Mouse (Mus musculus) MEL (cell line): ENCODE data around the gene Cyp2a5. TPM values are rescaled to one million over a fixed set of nuclear protein-coding genes. Genes with fewer than 3 reads are reported as not detected.
"Not testable (repeated sequence)": the region's sequence is repeated elsewhere in the genome, so short reads cannot be mapped to it uniquely, and the experiment has no call there.

Source experiments
- DNase-seq: peaks from one replicate; pipeline ENCODE4 v3.0.0; 2011; ENCODE audit warnings: low read depth, low spot score
- H3K27ac ChIP-seq: 2 replicates; pipeline ENCODE4 v1.5.1; 2012; ENCODE audit warnings: low read depth, mild to moderate bottlenecking, control low read depth, low read length, moderate library complexity; ENCODE audit not compliant: control insufficient read depth
- H3K27me3 ChIP-seq, 2 experiments: fragments of 150-350 bp in 1 of 2; sonication (generic) in 1 of 2; 2 replicates each; pipeline ENCODE4 v1.6.1; 2012; ENCODE audit warnings: low read length in 2 of 2, mild to moderate bottlenecking in 2 of 2, improper control_type of control experiment in 1 of 2, moderate library complexity in 1 of 2; ENCODE audit not compliant: insufficient read depth in 2 of 2, control insufficient read depth in 1 of 2
- H3K36me3 ChIP-seq, 2 experiments: 2 replicates each; pipeline ENCODE4 v1.6.1; 2012 to 2014; ENCODE audit warnings: low read length in 2 of 2, improper control_type of control experiment in 1 of 2, inconsistent platforms in 1 of 2, mild to moderate bottlenecking in 1 of 2; ENCODE audit not compliant: insufficient read depth in 2 of 2, control insufficient read depth in 1 of 2
- H3K4me1 ChIP-seq, 2 experiments: fragments of 150-350 bp in 1 of 2; sonication (generic) in 1 of 2; 2 replicates each; pipeline ENCODE4 v1.6.1; 2012; ENCODE audit warnings: low read length in 2 of 2, improper control_type of control experiment in 1 of 2, mild to moderate bottlenecking in 1 of 2; ENCODE audit not compliant: insufficient read depth in 2 of 2, control insufficient read depth in 1 of 2
- H3K4me3 ChIP-seq, 2 experiments: fragments of 150-350 bp in 1 of 2; sonication (generic) in 1 of 2; 2 replicates each; pipeline ENCODE4 v1.5.1; 2012; ENCODE audit warnings: low read depth in 2 of 2, low read length in 2 of 2, mild to moderate bottlenecking in 2 of 2, moderate library complexity in 2 of 2, control low read depth in 1 of 2, improper control_type of control experiment in 1 of 2; ENCODE audit not compliant: control insufficient read depth in 1 of 2, insufficient read depth in 1 of 2
- H3K79me2 ChIP-seq: 2 replicates; pipeline ENCODE4 v1.6.1; 2012; ENCODE audit warnings: mild to moderate bottlenecking, low read length, moderate library complexity; ENCODE audit not compliant: control insufficient read depth, poor library complexity, insufficient read depth
- H3K9ac ChIP-seq: 2 replicates; pipeline ENCODE4 v1.6.1; 2012; ENCODE audit warnings: low read depth, mild to moderate bottlenecking, control low read depth, low read length, moderate library complexity; ENCODE audit not compliant: control insufficient read depth, poor library complexity, severe bottlenecking
- H3K9me3 ChIP-seq: fragments of 150-350 bp; sonication (generic); replicated peaks from 2 replicates; pipeline ENCODE4 v1.6.1; 2012; ENCODE audit warnings: mild to moderate bottlenecking, low read length, improper control_type of control experiment, moderate library complexity; ENCODE audit not compliant: insufficient read depth
- CHD1 ChIP-seq: IDR thresholded peaks from 2 replicates; pipeline ENCODE4 v1.6.1; 2012; ENCODE audit warnings: low read depth, mild to moderate bottlenecking, inconsistent platforms, low read length, improper control_type of control experiment
- JUND ChIP-seq: IDR thresholded peaks from 2 replicates; pipeline ENCODE4 v1.6.1; 2011; ENCODE audit warnings: low read depth, mild to moderate bottlenecking, improper control_type of control experiment, low read length
- MEF2A ChIP-seq: IDR thresholded peaks from 2 replicates; pipeline ENCODE4 v1.6.1; 2014; ENCODE audit warnings: low read depth, mild to moderate bottlenecking, inconsistent platforms, low read length, improper control_type of control experiment; ENCODE audit not compliant: poor library complexity, insufficient replicate concordance, severe bottlenecking; ENCODE audit errors: extremely low read depth
- MYB ChIP-seq: IDR thresholded peaks from 2 replicates; pipeline ENCODE4 v1.6.1; 2011; ENCODE audit warnings: mild to moderate bottlenecking, low read depth, low read length, improper control_type of control experiment
- SIN3A ChIP-seq: IDR thresholded peaks from 2 replicates; pipeline ENCODE4 v1.6.1; 2012; ENCODE audit warnings: low read length, improper control_type of control experiment, inconsistent platforms
- TBP ChIP-seq: IDR thresholded peaks from 2 replicates; pipeline ENCODE4 v1.8.0; 2011; ENCODE audit warnings: low read depth, low read length, improper control_type of control experiment
- TCF12 ChIP-seq: IDR thresholded peaks from 2 replicates; pipeline ENCODE4 v1.6.1; 2014; ENCODE audit warnings: low read depth, mild to moderate bottlenecking, inconsistent platforms, low read length, improper control_type of control experiment, moderate library complexity
- UBTF ChIP-seq: IDR thresholded peaks from 2 replicates; pipeline ENCODE4 v1.6.1; 2012; ENCODE audit warnings: low read depth, mild to moderate bottlenecking, inconsistent platforms, low read length, improper control_type of control experiment, moderate library complexity, borderline replicate concordance; ENCODE audit not compliant: insufficient read depth
- ZC3H11A ChIP-seq: IDR thresholded peaks from 2 replicates; pipeline ENCODE4 v1.6.1; 2012; ENCODE audit warnings: low read depth, mild to moderate bottlenecking, inconsistent platforms, low read length, improper control_type of control experiment
- polyA plus RNA-seq, 2 experiments: library from polyadenylated mRNA; stranded (reverse) in 1 of 2; unstranded in 1 of 2; fragments of >175 nt in 1 of 2; fragments of >200 nt in 1 of 2; gene quantifications; 2 replicates each; pipeline versions ENCODE4 v1.2.1 to v1.2.4; 2012; ENCODE audit warnings: low replicate concordance in 2 of 2, low read depth in 1 of 2; ENCODE audit not compliant: insufficient read length in 2 of 2, insufficient read depth in 1 of 2, missing spikeins in 1 of 2
- total RNA-seq: library from RNA; depleted of rRNA; stranded (reverse); fragments of 300-350 nt; gene quantifications from 2 replicates; pipeline ENCODE4 v1.2.3, GENCODE M21; 2012

The Cyp2a5 gene
- total and polyA plus RNA-seq, 3 experiments, result not detected

- H3K9me3 ChIP-seq, result no peaks in the 10 kb centered on the region
- no peak for TF ChIP-seq JUND
- TF ChIP-seq CHD1, result no peak
- TF ChIP-seq, all 39 proteins: peak for 0
- Histone ChIP-seq H3K27ac (no peak overlapping the region), H3K4me3 (no peak overlapping the region), H3K27me3 (no peaks in the 10 kb centered on the region), H3K79me2 (no peaks in the 10 kb centered on the region), H3K9ac (no peak overlapping the region), H3K36me3 (no peaks in the 10 kb centered on the region), H3K4me1 (no peaks in the 10 kb centered on the region)
- peak; percentile 6 for DNase-seq
Observed at GRCm38 (mm10) chr7:26800104-26800503, 35.0 kb upstream of the Cyp2a5 start.

- H3K36me3 ChIP-seq, result no peaks in the 10 kb centered on the region
- no peak for DNase-seq
- H3K27ac ChIP-seq, result no peak overlapping the region
- TF ChIP-seq UBTF (no peak), SIN3A (no peak), TBP (no peak)
- no peak overlapping the region for H3K4me3 ChIP-seq
- H3K4me1 ChIP-seq, result no peaks in the 10 kb centered on the region
- no peaks in the 10 kb centered on the region for H3K79me2 ChIP-seq
- no peak overlapping the region for H3K9ac ChIP-seq
- no peaks in the 10 kb centered on the region for H3K9me3 ChIP-seq
- H3K27me3 ChIP-seq, result no peaks in the 10 kb centered on the region
Observed at GRCm38 (mm10) chr7:26800996-26801395, 34.1 kb upstream of the Cyp2a5 start.

- Histone ChIP-seq H3K36me3 (no peaks in the 10 kb centered on the region), H3K79me2 (no peaks in the 10 kb centered on the region), H3K9me3 (no peaks in the 10 kb centered on the region), H3K4me1 (no peaks in the 10 kb centered on the region), H3K27ac (no peak within 1 kb of the TSS), H3K27me3 (no peaks in the 10 kb centered on the region), H3K9ac (no peak within 1 kb of the TSS), H3K4me3 (no peak within 1 kb of the TSS)
- no peak for TF ChIP-seq TCF12
- no peak for TF ChIP-seq ZC3H11A
- TF ChIP-seq MYB, result no peak
- TF ChIP-seq MEF2A, result no peak
- no peak for TF ChIP-seq TBP
- no peak for DNase-seq
Observed at GRCm38 (mm10) chr7:26808592-26808991, 26.5 kb upstream of the Cyp2a5 start, which contains the start of gene Cyp2g1. Gene Cyp2g1, plus strand, starts transcription at chr7:26808892.

DNA sequence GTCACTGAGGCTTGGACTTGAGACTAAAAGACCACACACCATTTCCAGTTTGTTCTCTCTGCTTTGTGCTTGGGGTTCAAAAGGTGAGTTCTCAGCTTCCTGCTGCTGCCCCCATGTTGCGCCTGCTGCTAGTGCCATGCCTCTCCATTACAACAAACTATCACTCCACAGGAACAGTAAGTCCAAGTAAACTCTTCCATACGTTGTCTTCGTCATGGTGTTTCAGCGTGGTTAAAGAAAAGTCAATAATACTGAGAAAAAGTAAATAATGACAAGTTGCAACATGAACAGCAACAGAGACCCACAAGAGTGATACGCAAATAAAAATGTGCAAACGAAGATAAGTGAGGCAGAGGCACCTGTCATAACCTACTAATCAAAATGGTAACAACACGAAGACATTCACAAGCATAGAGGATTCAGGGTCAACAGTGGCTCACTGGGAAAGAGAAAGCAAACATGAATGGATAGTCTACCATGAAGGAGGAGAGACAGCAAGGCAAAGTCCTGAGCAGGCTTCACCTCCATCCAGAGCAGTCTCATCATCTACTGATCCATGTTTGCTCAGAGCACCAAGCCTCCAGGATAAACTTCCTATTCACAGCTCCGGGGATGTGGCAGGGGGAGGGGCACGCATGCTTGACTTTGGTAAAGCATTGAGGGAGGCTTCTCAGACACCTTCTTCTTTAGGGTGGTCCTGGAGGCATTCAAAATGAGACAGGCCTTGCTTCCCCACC lies 3.4 kb upstream of the Cyp2a5 start:
- not testable (repeated sequence) for H3K36me3 ChIP-seq, H3K79me2 ChIP-seq

DNA sequence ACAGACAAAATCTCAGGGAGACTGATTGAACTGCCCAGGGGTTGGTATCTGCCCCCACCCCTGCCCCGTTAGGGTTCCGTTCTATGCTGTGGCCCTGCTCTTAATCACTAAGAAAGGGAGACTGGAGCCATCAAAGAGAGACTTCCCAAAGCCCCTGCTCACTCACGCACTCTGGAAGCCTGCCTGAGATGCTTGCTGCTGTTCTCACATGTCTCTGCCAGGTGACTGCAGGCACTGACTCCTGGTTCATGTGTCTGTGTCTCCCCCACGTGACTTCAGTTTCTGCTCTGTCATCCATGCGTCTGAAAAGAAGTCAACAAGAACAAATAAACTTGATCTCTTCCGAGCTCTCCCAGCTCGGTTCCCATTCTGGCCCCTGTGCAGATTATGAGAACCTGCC lies 2.4 kb upstream of the Cyp2a5 start:
- not testable (repeated sequence) for H3K27ac ChIP-seq, H3K27me3 ChIP-seq, H3K4me1 ChIP-seq, H3K9me3 ChIP-seq, DNase-seq, H3K4me3 ChIP-seq, H3K79me2 ChIP-seq, H3K36me3 ChIP-seq, H3K9ac ChIP-seq

More for the DNA sequence above, 3.4 kb upstream of the Cyp2a5 start:
- not testable (repeated sequence) for H3K4me1 ChIP-seq, H3K4me3 ChIP-seq, H3K9me3 ChIP-seq, DNase-seq, H3K9ac ChIP-seq, H3K27me3 ChIP-seq, H3K27ac ChIP-seq

DNA sequence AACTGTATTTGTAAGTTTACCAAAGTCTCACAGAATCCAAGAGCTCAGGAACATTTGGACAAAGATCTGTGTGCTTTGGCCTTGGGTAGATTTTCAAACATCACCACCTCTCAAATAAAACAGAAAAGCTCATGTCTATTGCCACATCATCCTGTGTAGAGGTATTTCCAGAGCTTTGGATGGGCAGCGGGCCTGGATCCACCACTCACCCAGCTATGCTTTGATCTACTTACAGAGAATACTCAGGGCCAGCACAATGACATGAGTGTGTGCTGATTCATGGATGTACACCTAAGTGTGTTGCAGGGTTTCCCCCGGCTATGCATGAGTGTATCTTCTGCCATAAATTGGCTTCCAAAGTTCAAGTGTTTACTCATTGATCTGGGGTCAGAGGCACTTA lies 8.3 kb downstream of the Cyp2a5 start:
- not testable (repeated sequence) for H3K79me2 ChIP-seq, H3K36me3 ChIP-seq, H3K9ac ChIP-seq, H3K27me3 ChIP-seq, DNase-seq, H3K9me3 ChIP-seq, H3K4me3 ChIP-seq, H3K4me1 ChIP-seq, H3K27ac ChIP-seq
